Mouse (Mus musculus): Measurements from ENCODE around the gene Rnf39.

- TF ChIP-seq CTCF (IDR thresholded peaks at IDR 0.05; ENCODE audit: low read depth, low read length) (no peak), POLR2A (IDR thresholded peaks at IDR 0.05; ENCODE audit: insufficient read depth, low read length) (no peak)
These were observed 22.5 kb upstream of the Rnf39 start for GRCm38 (mm10) chr17:36920239-36920638.

Measured in ES-Bruce4 (cell line).